Mouse (Mus musculus) hematopoietic stem cell, adult 5-6 weeks (primary cell): Measurements from ENCODE around the gene Atp1a4. TPM values are rescaled to one million over a fixed set of nuclear protein-coding genes. Genes with fewer than 3 reads are reported as not detected.

ENCODE experiments used
- ATAC-seq, 2 experiments: fragments of 125-278 bp in 1 of 2; replicated peaks in 1 of 2; 2 replicates each; pipeline ENCODE4 v1.8.0; 2016 to 2017; ENCODE audit warnings: inconsistent platforms in 2 of 2, mild to moderate bottlenecking in 2 of 2, moderate number of reproducible peaks in 2 of 2, low read depth in 1 of 2, moderate TSS enrichment in 1 of 2; ENCODE audit not compliant: low FRiP score in 2 of 2, poor library complexity in 2 of 2, severe bottlenecking in 2 of 2, insufficient read depth in 1 of 2, low TSS enrichment in 1 of 2
- total RNA-seq: library from RNA; stranded (forward); fragments of 172-1452, 232-1000 nt; gene quantifications from 2 replicates; pipeline ENCODE4 v1.2.3, GENCODE M21; 2017

The Atp1a4 gene
- total RNA-seq, 1 experiment from 2014 or later = not detected

DNA sequence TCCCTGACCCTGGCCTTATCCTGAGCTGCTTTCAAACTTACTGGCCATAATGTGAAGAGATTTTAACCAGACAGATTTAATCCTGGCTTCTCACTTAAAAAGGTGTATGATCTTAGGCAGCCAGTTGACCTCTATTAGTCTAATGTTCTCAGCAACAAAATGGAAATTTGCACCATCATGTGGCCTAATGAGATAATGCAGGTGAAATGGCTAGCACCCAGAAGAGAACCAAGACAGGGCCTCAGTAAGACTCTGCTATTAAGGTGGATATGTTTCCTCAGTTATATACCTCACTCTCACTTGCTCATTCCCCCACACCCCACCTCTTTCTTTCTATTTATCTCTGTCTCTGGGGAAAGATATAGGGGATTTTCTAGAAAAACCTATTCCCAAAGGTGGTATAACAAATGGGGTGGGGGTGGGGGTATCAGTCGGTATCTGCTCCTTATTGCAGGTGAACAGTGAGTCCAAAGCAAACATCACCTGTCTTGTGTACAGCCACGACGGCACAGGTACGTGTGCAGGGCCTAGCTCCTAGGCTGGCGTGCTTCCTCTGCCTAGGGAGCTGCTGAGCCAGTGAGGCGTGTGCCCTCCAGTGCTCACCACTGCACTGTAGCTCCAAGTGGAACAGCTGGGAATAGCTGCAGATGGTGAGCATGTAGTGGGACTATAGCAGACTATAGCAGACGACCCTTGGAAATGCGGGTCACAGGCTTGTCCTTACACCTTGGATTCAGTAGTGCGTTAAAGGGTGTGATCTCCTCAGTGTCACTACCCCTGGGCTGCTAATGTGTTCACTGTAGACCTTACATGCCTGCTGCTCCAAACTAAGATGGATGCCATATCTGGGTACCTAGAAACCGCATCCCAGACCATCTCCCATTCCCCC is 71.6 kb downstream of the Atp1a4 start:
- ATAC-seq = 0 out of 4 replicates have a peak, but pooled peaks of 1 of the 2 experiments have one; percentile 55

DNA sequence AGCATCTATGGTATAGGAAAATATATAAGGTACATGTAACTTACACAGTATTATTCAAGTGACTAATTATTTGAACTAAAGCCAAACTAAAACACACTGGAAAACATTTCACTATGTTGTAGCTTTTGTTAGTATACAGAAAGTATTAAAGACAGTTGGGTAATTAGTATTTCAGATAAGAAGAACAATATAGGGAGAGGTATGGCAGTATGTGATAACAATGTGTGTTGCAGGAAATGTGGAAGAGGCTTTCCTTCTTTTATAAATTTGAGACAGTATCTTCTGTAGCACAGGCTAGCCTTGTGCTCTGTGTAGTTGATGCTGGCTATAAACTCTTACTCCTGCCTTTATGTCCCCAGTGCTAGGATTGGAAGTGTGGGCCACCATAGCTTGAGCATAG is 74.3 kb downstream of the Atp1a4 start:
- no peak for ATAC-seq

DNA sequence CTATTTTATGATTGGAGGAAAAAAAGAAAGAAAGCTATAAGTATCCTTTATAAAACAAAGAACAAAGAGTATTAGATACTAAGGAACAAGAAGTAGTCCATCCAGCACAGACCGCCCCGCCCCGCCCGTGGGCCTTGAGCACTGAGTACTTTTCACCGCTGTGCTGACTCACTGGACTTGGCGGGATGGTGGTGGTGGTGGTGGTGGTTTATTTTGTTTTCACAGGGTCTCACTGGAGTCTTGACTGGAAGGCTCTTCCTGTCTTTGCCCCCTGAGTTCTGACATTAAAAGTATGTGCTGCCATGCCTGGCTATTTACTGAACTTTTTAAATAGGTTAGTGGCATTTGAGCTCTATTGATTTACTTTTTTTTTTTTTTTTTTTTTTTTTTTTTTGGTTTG is 75.2 kb downstream of the Atp1a4 start:
- no peak for ATAC-seq

DNA sequence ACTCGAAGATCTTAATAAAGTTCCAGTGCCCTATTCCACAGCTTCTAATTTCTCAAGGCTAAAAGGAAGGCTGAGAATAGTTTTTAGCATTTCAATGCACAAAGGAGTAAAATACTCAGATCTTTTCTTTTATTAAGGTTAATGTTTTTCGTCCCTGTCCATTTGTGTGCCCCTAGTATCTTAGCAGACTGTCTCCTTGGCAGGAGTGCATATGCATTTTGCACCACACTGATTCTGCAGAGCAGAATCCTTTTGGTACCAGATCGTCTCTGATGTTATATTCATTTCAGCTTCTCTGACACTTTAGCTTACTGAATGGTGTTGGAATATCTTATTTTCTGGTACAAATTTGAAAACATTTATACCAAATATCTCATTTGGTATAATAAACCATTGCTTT is 76.4 kb downstream of the Atp1a4 start:
- no peak for ATAC-seq

DNA sequence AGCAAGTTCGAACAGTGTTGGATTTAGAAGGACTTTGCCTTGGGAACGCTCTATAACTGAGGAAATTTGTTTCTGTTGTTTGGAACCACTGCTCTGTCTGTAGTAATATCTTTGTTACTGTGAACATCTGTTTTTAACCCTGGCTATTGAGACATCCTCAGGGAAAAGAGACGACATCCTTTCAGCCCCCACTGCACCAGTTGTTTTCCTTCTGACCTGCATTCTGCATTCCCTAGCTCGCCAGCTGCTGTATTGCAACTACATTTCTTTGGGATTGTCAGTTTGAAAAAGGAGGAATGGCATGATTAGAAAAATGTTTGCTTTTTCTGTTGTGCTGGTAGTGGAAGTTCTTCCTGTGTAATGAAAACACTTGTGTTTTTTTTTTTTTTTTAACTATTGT is 77.3 kb downstream of the Atp1a4 start:
- ATAC-seq = no peak

DNA sequence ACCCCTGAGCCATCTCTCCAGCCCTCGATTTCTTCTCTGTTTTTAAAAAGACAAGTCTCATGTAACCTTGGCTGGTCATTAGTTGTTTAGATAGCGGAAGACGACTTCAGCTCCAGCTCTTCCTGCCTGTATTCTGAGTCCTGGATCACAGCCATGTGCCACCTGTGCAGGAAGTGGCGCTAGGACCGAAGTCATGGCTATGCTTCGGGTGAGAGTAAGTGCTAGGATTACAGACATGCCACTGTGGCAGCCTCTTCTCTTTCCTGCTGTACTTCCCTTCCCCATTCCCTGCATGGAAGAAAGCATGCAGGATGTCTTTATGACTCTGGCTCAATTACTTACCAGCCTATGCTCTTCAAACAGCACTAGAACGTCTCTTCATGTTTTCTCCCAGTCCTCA is 79.1 kb downstream of the Atp1a4 start:
- no peak for ATAC-seq

DNA sequence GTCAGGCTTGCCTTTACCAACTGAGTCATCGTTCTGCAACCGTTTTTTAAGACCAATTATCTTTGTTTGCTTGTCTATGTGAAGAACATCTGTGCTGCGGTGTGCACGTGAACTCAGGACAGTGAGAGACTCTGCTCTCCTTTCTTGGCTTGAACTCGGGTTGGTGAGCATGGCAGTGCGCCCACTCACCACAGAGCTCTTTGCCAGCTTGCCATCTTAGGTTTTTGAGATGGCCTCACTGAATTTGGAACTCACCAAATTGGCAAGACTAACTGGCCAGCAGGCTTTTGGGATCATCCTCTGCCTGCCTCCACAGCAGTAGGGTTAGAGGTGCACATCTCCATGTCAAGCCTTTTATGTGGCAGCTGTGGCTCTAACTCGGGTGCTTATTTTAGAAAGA is 80.4 kb downstream of the Atp1a4 start:
- no peak for ATAC-seq

Other genes with a start within 250 kb of the Atp1a4 start
- 5.2 TPM in 2 replicates for gene Vangl2, start 230.0 kb downstream of the Atp1a4 start, total RNA-seq
- gene Nhlh1, start 200.8 kb downstream of the Atp1a4 start, total RNA-seq = not detected in 2 replicates
- 126 and 139 TPM in 2 replicates for gene Copa, start 175.9 kb downstream of the Atp1a4 start, total RNA-seq
- 24.0 and 25.1 TPM in 2 replicates for gene Ncstn, start 175.6 kb downstream of the Atp1a4 start, total RNA-seq
- gene Pex19, start 131.7 kb downstream of the Atp1a4 start, total RNA-seq = 44.6 and 52.9 TPM in 2 replicates
- 196 and 208 TPM in 2 replicates for gene Dcaf8, start 110.3 kb downstream of the Atp1a4 start, total RNA-seq
- 8.8 and 10.5 TPM in 2 replicates for gene Pea15a, start 51.6 kb downstream of the Atp1a4 start, total RNA-seq
- not detected in 2 replicates for gene Casq1, start 38.5 kb downstream of the Atp1a4 start, total RNA-seq
- 21.8 and 25.9 TPM in 2 replicates for gene Igsf8, start 3.2 kb upstream of the Atp1a4 start, total RNA-seq
- not detected in 2 replicates for gene Atp1a2, start 39.6 kb upstream of the Atp1a4 start, total RNA-seq
- not detected in 2 replicates for gene Kcnj9, start 70.9 kb upstream of the Atp1a4 start, total RNA-seq
- 0.38 TPM in 1 of 2 replicates, not detected in the other for gene Kcnj10, start 82.8 kb upstream of the Atp1a4 start, total RNA-seq
- 17.4 and 19.5 TPM in 2 replicates for gene Pigm, start 118.1 kb upstream of the Atp1a4 start, total RNA-seq
- not detected in 2 replicates for gene Slamf9, start 216.9 kb upstream of the Atp1a4 start, total RNA-seq
- 1.1 and 1.9 TPM in 2 replicates for gene Igsf9, start 223.4 kb upstream of the Atp1a4 start, total RNA-seq
- gene Tagln2, start 241.6 kb upstream of the Atp1a4 start, total RNA-seq = 251 and 258 TPM in 2 replicates